Mouse (Mus musculus) neural tube, embryonic 13.5 days (tissue): ENCODE results near the gene Arl14. TPM values are rescaled to one million over a fixed set of nuclear protein-coding genes. Genes with fewer than 3 reads are reported as not detected.
"Not testable (repeated sequence)": the region's sequence is repeated elsewhere in the genome, so short reads cannot be mapped to it uniquely, and the experiment has no call there.

Source experiments
- ATAC-seq: fragments of 200-750 bp; cut with Nextera tagmentation; 2 replicates; pipeline ENCODE4 v1.8.0; 2017; ENCODE audit warnings: low read depth, mild to moderate bottlenecking, moderate TSS enrichment, moderate library complexity
- H3K27ac ChIP-seq: fragments of 300-500 bp; sonication (generic); replicated peaks from 2 replicates; pipeline ENCODE4 v1.5.1; 2015; ENCODE audit warnings: moderate library complexity, mild to moderate bottlenecking, inconsistent platforms
- H3K27me3 ChIP-seq: fragments of 300-500 bp; sonication (generic); 2 replicates; pipeline ENCODE4 v1.6.1; 2015; ENCODE audit warnings: mild to moderate bottlenecking, inconsistent platforms
- H3K36me3 ChIP-seq: fragments of 300-500 bp; sonication (generic); 2 replicates; pipeline ENCODE4 v1.6.1; 2015; ENCODE audit warnings: mild to moderate bottlenecking, inconsistent platforms
- H3K4me1 ChIP-seq: fragments of 300-500 bp; sonication (generic); replicated peaks from 2 replicates; pipeline ENCODE4 v1.6.1; 2015; ENCODE audit warnings: inconsistent platforms
- H3K4me2 ChIP-seq: fragments of 300-500 bp; sonication (generic); 2 replicates; pipeline ENCODE4 v1.6.1; 2015; ENCODE audit warnings: inconsistent platforms, mild to moderate bottlenecking, moderate library complexity
- H3K4me3 ChIP-seq: fragments of 300-500 bp; sonication (generic); 2 replicates; pipeline ENCODE4 v1.5.1; 2015; ENCODE audit warnings: mild to moderate bottlenecking, inconsistent platforms
- H3K9ac ChIP-seq: fragments of 300-500 bp; sonication (generic); 2 replicates; pipeline ENCODE4 v1.6.1; 2015; ENCODE audit warnings: moderate library complexity, mild to moderate bottlenecking, inconsistent platforms
- H3K9me3 ChIP-seq: fragments of 300-500 bp; sonication (generic); 2 replicates; pipeline ENCODE4 v1.6.1; 2016; ENCODE audit warnings: inconsistent platforms
- WGBS: fragments of 180-500 bp; shearing (Covaris S2); methylation state at CpG from one replicate; pipeline ENCODE4 v1.1.7; 2015; 5-methylcytosine and 5-hydroxymethylcytosine counted together
- polyA plus RNA-seq: library from polyadenylated mRNA; unstranded; fragments of >200 nt; fragmentation: Nextera tagmentation; extraction: Ambion mirVana; gene quantifications from 2 replicates; pipeline ENCODE4 v1.2.1, GENCODE M21; 2015

Gene Arl14
- polyA plus RNA-seq, 1 experiment from 2014 or later = not detected

- 93% methylated on average over 14 of the region's 14 CpGs for WGBS
- no peak overlapping the region for H3K9ac ChIP-seq
- H3K4me3 ChIP-seq = no peak overlapping the region
- no peak overlapping the region for H3K27ac ChIP-seq
- no peaks in the 10 kb centered on the region for H3K36me3 ChIP-seq
- H3K27me3 ChIP-seq = no peaks in the 10 kb centered on the region
- ATAC-seq = no peak
- H3K9me3 ChIP-seq = peaks cover 5% of the 10 kb centered on the region; the same call in 1 of the 2 replicates
- H3K4me2 ChIP-seq = no peak overlapping the region
- no peaks in the 10 kb centered on the region for H3K4me1 ChIP-seq
These were observed 282 bp downstream of the Arl14 start for GRCm38 (mm10) chr3:69222502-69222900.

- Histone ChIP-seq H3K4me2 (no peak overlapping the region), H3K4me3 (no peak overlapping the region), H3K27ac (no peak overlapping the region), H3K36me3 (no peaks in the 10 kb centered on the region), H3K27me3 (no peaks in the 10 kb centered on the region), H3K4me1 (no peaks in the 10 kb centered on the region), H3K9ac (no peak overlapping the region), H3K9me3 (peaks cover 3% of the 10 kb centered on the region; the same call in 1 of the 2 replicates)
- ATAC-seq = no peak
- WGBS = 88% methylated on average over 7 of the region's 7 CpGs
These were observed 768 bp downstream of the Arl14 start for GRCm38 (mm10) chr3:69222987-69223386.

GRCm38 (mm10) chr3:69223666-69224065 lies 1.4 kb downstream of the Arl14 start:
- Histone ChIP-seq H3K4me2 (no peak overlapping the region), H3K27me3 (no peaks in the 10 kb centered on the region), H3K4me3 (no peak overlapping the region), H3K9me3 (no peaks in the 10 kb centered on the region), H3K27ac (no peak overlapping the region), H3K36me3 (no peaks in the 10 kb centered on the region), H3K9ac (no peak overlapping the region), H3K4me1 (no peaks in the 10 kb centered on the region)
- 77% methylated on average over 8 of the region's 8 CpGs for WGBS
- ATAC-seq = no peak

DNA sequence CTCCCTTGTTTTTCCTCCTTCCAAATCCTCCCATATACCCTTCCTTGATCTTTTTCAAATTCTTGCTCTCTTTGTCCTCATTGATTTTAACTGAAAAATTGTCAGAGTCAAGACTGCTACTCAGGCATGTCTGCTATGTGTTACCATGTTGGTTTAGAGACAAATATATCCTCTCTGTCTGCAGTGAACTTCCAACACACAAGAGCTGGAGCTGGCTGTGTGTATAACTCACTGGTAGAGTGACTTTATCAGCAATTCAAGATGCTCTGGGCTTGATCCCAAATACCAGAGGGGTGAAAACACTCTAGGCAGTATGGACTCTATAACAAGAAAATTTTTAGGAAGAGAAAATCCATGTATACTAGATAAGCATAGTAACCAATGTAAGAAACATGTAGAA lies 2.8 kb downstream of the Arl14 start:
- Histone ChIP-seq H3K4me3 (no peak overlapping the region), H3K27me3 (no peaks in the 10 kb centered on the region), H3K9me3 (no peaks in the 10 kb centered on the region), H3K27ac (no peak overlapping the region), H3K4me1 (no peaks in the 10 kb centered on the region), H3K36me3 (no peaks in the 10 kb centered on the region), H3K9ac (no peak overlapping the region), H3K4me2 (no peak overlapping the region)
- ATAC-seq = no peak

- 69% methylated on average over 2 of the region's 2 CpGs for WGBS
These were observed 4.3 kb downstream of the Arl14 start for GRCm38 (mm10) chr3:69226496-69226895.

GRCm38 (mm10) chr3:69228002-69228401 lies 5.8 kb downstream of the Arl14 start:
- no peaks in the 10 kb centered on the region for H3K9me3 ChIP-seq
- H3K4me2 ChIP-seq = no peak overlapping the region
- no peaks in the 10 kb centered on the region for H3K4me1 ChIP-seq
- H3K9ac ChIP-seq = no peak overlapping the region
- H3K36me3 ChIP-seq = no peaks in the 10 kb centered on the region
- H3K4me3 ChIP-seq = no peak overlapping the region
- ATAC-seq = no peak
- H3K27me3 ChIP-seq = no peaks in the 10 kb centered on the region
- 82% methylated on average over 1 of the region's 1 CpGs for WGBS
- no peak overlapping the region for H3K27ac ChIP-seq

More at GRCm38 (mm10) chr3:69226496-69226895, 4.3 kb downstream of the Arl14 start:
- no peak overlapping the region for H3K4me3 ChIP-seq
- H3K9ac ChIP-seq = no peak overlapping the region
- no peaks in the 10 kb centered on the region for H3K27me3 ChIP-seq
- no peaks in the 10 kb centered on the region for H3K4me1 ChIP-seq
- H3K9me3 ChIP-seq = no peaks in the 10 kb centered on the region
- no peak overlapping the region for H3K4me2 ChIP-seq
- H3K36me3 ChIP-seq = no peaks in the 10 kb centered on the region
- ATAC-seq = no peak
- no peak overlapping the region for H3K27ac ChIP-seq

- no peaks in the 10 kb centered on the region for H3K36me3 ChIP-seq
These were observed 9.4 kb downstream of the Arl14 start for GRCm38 (mm10) chr3:69231522-69232138.

GRCm38 (mm10) chr3:69233552-69234189 lies 11.5 kb downstream of the Arl14 start:
- H3K9me3 ChIP-seq, H3K4me2 ChIP-seq, H3K36me3 ChIP-seq, H3K27ac ChIP-seq, H3K4me3 ChIP-seq, ATAC-seq, H3K4me1 ChIP-seq, H3K27me3 ChIP-seq, H3K9ac ChIP-seq: not testable (repeated sequence)
- WGBS = 90% methylated on average over 10 of the region's 10 CpGs

More at GRCm38 (mm10) chr3:69231522-69232138, 9.4 kb downstream of the Arl14 start:
- Histone ChIP-seq H3K4me1 (no peaks in the 10 kb centered on the region), H3K27me3 (no peaks in the 10 kb centered on the region), H3K4me3 (no peak overlapping the region), H3K9me3 (no peaks in the 10 kb centered on the region), H3K4me2 (no peak overlapping the region), H3K9ac (no peak overlapping the region), H3K27ac (no peak overlapping the region)
- no peak for ATAC-seq
- 85% methylated on average over 14 of the region's 14 CpGs for WGBS

GRCm38 (mm10) chr3:69234525-69234924 lies 12.3 kb downstream of the Arl14 start:
- Histone ChIP-seq H3K9ac (no peak overlapping the region), H3K27me3 (no peaks in the 10 kb centered on the region), H3K4me2 (no peak overlapping the region), H3K27ac (no peak overlapping the region), H3K4me1 (no peaks in the 10 kb centered on the region), H3K4me3 (no peak overlapping the region), H3K9me3 (no peaks in the 10 kb centered on the region), H3K36me3 (no peaks in the 10 kb centered on the region)
- WGBS = 93% methylated on average over 1 of the region's 1 CpGs
- ATAC-seq = no peak

DNA sequence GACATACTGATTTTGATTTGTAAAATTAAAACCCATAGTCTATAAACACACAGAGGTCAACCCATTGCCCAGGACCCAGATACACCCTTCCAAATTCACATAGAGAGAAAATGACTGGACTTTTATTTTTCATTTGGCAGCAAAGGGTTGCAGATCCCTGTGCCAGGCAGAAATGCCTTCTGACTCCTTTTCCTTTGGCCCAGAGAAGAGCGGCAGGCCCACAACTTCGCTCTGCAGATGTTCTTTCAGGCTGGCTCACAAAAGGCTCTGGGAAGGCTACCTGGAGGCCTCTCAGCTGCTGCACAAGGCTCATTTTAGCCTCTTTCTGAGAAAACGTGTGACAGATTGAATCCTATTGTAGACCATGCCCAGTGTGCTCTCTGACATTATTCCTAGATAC lies 13.6 kb downstream of the Arl14 start:
- Histone ChIP-seq H3K27me3 (no peaks in the 10 kb centered on the region), H3K36me3 (no peaks in the 10 kb centered on the region), H3K4me2 (no peak overlapping the region), H3K4me3 (no peak overlapping the region), H3K9ac (no peak overlapping the region), H3K27ac (no peak overlapping the region), H3K4me1 (no peaks in the 10 kb centered on the region), H3K9me3 (no peaks in the 10 kb centered on the region)
- WGBS = 83% methylated on average over 3 of the region's 3 CpGs
- ATAC-seq = no peak

DNA sequence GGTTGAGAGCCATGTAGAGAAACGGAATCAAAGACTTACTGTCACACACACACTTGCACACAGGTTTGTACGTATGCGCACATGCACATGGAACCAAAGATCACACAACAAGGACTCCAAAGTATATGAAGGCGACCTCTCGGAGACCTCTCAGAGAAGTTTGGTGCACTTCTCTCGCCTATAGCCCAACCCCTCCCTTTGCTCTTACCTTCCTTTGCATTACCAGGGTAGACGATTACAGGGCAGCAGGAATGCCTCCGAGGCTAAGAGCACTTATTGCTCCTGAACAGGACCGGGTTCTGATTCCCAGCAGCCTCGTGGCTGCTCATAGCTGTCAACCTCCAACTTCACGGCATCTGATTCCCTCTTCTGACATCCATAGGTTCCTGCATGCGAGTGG lies 14.3 kb downstream of the Arl14 start:
- Histone ChIP-seq H3K4me2 (no peak overlapping the region), H3K9me3 (no peaks in the 10 kb centered on the region), H3K36me3 (no peaks in the 10 kb centered on the region), H3K9ac (no peak overlapping the region), H3K4me1 (no peaks in the 10 kb centered on the region), H3K27ac (no peak overlapping the region), H3K27me3 (no peaks in the 10 kb centered on the region), H3K4me3 (no peak overlapping the region)
- WGBS = 88% methylated on average over 12 of the region's 12 CpGs
- no peak for ATAC-seq

DNA sequence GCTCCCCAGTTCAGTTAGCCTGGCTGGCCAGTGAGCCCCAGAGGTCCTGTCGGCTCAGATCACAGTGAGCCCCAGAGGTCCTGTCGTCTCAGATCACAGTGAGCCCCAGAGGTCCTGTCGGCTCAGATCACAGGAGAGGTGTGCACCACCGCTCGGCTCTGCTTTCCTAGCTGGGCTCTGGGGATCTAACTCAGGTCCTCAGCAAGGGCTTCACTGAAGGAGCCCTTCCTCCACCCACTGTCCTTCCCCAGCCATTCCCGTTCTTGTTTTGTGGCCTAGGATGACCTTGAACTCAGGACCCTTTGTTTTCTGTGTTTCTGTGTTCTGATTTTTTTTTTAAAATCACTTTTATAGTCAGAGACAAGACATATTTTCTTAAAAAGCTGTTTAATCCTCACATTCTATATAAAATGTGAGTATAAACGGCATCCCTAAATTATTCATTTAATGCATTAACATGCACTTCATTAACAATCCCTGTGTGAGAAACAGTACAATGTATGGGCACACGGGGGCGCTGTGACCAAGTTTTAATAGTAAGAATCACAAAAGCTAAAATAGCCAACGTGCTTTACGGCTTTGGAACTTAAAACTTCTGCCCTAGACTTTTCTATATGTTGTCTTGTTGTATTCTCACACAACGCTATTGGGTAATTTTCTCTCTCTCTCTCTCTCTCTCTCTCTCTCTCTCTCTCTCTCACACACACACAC lies 16.1 kb downstream of the Arl14 start:
- 51% methylated on average over 12 of the region's 12 CpGs for WGBS
- H3K4me2 ChIP-seq = no peak overlapping the region
- H3K9me3 ChIP-seq = no peaks in the 10 kb centered on the region
- no peaks in the 10 kb centered on the region for H3K27me3 ChIP-seq
- H3K4me3 ChIP-seq = no peak overlapping the region
- no peak overlapping the region for H3K9ac ChIP-seq
- no peak overlapping the region for H3K27ac ChIP-seq
- no peaks in the 10 kb centered on the region for H3K4me1 ChIP-seq
- ATAC-seq = no peak
- no peaks in the 10 kb centered on the region for H3K36me3 ChIP-seq
